Mouse (Mus musculus): ENCODE data around the gene Atf5.

The Atf5 gene

DNA sequence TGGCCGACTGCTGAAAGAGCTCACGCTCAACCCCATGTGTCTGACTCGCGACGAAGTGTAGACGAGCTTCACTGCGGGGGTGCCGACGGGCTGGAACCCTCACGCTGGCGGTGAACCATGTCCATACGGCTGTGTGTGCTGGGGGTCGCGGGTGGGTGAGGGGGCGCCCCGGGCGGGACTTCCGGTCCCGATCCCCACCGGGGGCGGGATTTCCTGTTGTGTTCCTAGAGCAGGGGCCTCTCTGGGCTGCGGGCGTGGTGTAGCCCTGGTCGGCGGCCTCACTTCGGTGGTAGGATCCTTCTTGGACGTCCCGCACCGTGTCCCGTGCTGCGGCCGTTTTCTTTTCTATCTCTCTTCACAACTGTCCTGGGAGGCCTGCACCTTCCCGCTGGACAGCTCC, 33.7 kb upstream of the Atf5 start:
- no peak for DNase-seq (ENCODE audit: low spot score in 2 of 2)

- DNase-seq (ENCODE audit: low spot score in 2 of 2) = peak; percentile 74 to 79
These were observed 33.1 kb upstream of the Atf5 start for GRCm38 (mm10) chr7:44849416-44850111.

GRCm38 (mm10) chr7:44848561-44849415, 32.3 kb upstream of the Atf5 start, which contains the start of the genes Akt1s1 and Tbc1d17:
Gene Akt1s1 (plus strand): TSS chr7:44848991.
Gene Tbc1d17 (minus strand): TSS chr7:44849079.
- peak; percentile 99 for DNase-seq (ENCODE audit: low spot score in 2 of 2)

DNA sequence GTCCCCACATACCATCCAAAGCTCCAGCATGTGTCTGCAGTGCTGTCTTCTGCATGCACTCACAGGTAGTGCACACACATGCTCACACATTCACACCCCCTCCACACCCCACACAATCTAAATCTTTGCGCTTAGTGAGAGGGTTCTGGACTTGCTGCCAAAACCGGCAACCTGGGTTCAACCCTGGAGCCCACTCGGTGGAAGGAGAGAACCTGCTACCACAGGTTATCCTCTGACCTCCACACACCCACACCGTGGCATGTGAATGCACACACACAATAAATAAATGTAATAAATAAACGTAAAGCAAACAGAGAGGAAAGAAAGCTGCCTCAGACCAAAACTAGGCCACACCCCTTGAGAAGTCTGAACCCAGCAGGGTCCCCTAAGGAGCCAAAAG, 31.3 kb upstream of the Atf5 start:
- DNase-seq (ENCODE audit: low spot score in 2 of 2) = no peak

DNA sequence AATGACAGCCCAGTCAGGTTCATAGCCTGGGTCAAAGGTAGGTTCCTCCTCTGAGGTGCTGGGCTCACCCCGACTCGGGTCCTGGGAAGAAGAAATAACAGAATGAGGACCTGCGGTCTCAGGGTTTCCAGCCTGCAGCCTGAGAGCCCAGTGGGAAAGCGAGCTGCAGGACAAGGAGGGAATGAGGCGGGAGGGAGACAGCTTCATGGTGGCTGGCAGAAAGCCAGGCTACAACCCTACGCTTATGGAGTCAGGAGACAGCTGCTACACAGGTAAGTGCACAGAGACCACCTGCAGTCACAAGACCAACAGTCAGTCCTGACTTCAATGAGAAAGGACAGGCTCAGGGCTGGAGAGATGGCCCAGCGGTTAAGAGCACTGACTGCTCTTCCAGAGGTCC, 30.3 kb upstream of the Atf5 start:
- no peak for DNase-seq (ENCODE audit: low spot score in 2 of 2)

DNA sequence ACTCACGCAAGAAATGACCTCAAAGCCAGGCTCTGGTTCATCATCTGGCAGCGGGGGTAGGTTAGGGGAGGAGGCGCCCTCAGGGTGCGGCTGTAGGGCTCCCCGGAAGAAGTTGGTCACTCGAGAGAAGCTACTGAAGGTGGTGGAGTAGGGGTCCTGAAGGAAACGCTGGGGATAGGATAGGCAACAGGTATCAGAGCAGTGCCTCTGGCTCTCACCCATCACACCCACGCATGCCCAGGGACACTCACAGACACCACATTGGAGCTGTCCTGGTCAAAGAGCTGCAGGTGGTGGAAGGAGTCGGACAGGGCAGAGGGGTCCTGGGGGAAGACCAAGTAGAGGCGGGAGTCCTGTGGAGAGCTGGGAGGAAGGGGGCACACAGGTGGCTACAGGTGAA, 28.5 kb upstream of the Atf5 start:
- no peak for DNase-seq (ENCODE audit: low spot score in 2 of 2)

- no peak for DNase-seq (ENCODE audit: low spot score in 2 of 2)
These were observed 25.5 kb upstream of the Atf5 start for GRCm38 (mm10) chr7:44841825-44842463.

DNA sequence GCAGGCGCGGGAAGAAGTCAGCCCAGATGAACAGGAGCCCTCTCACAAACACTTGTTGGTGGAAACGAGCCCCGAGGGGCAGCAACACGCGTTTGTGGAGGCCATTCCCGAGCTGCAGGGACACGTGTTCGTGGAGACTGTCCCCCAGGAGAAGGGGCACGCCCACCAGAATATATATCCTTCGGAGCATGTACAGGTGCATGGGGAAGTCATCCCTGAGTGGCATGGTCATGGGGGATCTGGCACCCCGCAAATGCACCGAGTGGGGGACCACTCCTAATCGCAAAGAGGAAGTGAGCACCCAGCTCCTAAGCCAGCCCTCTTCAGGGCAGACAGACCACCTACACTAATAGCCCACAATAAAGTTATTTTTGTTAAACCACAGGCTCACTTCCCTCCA, 24.0 kb upstream of the Atf5 start:
- DNase-seq (ENCODE audit: low spot score in 2 of 2) = no peak

GRCm38 (mm10) chr7:44839491-44840191, 23.2 kb upstream of the Atf5 start:
- DNase-seq (ENCODE audit: low spot score in 2 of 2) = no peak

DNA sequence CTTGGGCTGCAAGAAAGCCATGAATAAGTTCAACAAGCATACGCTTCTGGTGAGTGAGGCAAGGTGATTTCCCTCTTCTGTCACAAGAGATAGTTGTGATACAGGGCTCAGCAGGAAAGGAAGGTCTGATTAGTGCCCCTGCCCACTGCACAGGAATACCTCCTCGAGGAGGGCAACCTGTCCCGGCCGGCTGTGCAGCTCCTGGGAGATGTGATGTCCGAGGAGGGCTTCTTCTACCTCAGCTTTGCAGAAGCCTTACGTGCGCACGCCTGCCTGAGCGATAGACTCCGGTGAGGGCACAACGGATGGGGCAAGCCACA, 22.7 kb upstream of the Atf5 start:
- DNase-seq (ENCODE audit: low spot score in 2 of 2) = no peak

GRCm38 (mm10) chr7:44838073-44838472, 21.6 kb upstream of the Atf5 start:
- no peak for DNase-seq (ENCODE audit: low spot score in 2 of 2)

GRCm38 (mm10) chr7:44836423-44837053, 20.1 kb upstream of the Atf5 start:
- no peak for DNase-seq (ENCODE audit: low spot score in 2 of 2)

- DNase-seq (ENCODE audit: low spot score in 2 of 2) = no peak
These were observed 19.6 kb upstream of the Atf5 start for GRCm38 (mm10) chr7:44836016-44836404.

DNA sequence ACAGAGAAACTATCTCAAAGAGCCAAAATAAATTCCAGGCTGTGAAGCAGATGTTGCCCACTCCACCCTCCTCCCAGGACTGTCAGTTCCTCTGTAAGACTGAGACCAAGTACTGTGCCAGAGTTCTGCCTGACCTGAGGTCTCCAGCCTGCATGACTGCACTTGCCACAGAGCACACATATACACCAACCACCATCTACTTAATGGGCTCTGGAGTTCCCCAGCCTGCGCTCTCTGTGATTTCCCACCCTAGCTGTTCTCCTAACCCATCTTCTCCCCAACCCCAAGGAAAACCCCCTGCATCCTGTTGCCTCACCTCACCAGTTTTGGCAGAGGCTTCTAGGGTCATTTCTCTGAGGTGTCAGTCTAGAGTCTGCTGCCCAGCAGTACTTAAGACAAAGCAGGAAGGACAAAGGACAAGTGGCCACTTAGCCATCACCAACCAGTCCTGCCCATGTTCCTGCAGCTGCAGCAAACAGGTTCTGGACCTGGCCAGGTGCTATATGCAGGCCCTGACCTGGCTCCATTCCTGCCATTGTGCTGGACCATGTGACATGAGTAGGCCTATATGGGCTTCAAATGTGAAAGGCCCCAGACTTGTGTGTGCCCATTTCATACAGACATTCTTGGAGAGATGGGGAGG, 19.0 kb upstream of the Atf5 start:
- no peak for DNase-seq (ENCODE audit: low spot score in 2 of 2)

- DNase-seq (ENCODE audit: low spot score in 2 of 2) = no peak
These were observed 16.3 kb upstream of the Atf5 start for GRCm38 (mm10) chr7:44832763-44833162.

DNA sequence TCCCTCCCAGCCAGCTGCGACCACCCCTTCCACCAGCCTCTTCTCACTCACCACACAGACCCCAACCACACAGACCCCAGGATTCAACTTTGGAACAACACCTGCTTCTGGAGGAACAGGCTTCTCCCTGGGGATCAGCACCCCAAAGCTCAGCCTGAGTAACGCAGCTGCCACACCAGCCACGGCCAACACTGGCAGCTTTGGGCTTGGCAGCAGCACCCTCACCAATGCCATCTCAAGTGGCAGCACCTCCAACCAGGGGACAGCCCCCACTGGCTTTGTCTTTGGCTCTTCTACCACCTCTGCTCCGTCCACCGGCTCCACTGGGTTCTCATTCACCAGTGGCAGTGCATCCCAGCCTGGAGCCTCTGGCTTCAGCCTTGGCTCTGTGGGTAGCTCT, 12.2 kb upstream of the Atf5 start:
- DNase-seq (ENCODE audit: low spot score in 2 of 2) = no peak

DNA sequence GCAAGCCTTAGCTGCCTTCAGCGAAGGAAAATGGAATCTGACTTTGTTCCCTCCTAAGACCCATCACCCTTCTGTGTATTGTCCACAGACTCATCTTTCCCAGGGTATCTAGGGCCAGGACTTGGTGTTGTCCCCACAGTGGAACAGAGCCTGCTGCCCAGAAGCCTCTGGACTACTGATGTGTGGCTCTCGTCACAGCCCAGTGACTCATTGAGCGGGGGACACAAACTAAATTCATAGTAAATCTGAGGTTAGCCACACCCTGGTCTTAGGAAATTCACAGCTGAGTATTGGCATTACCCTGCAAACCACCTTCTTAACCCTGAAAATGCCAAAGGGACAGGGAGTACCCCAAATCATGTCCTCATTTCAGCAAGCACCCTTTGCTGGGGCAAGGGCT, 10.3 kb upstream of the Atf5 start:
- no peak for DNase-seq (ENCODE audit: low spot score in 2 of 2)

- peak; percentile 64 to 76 for DNase-seq (ENCODE audit: low spot score in 2 of 2)
These were observed 8.4 kb upstream of the Atf5 start for GRCm38 (mm10) chr7:44824872-44825271.

DNA sequence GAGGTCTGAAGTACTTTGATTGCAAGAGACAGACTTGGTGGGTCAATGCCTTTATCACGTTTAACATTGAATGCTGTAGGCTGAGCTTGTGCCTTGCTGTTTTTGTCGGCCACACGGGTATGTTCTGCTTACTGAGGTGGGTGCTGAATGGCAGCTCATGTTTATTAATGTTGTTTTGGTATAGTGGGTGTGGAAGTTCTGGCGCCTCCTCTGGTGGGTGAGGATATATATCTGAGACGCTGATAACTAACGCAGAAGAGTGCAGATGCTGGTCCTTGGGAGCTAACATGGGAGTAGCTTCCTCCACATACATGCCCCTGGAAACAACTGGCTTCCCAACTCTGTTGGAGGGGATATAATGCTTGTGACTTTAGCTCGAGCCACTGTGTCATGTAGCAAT, 7.0 kb upstream of the Atf5 start:
- DNase-seq (ENCODE audit: low spot score in 2 of 2) = no peak

DNA sequence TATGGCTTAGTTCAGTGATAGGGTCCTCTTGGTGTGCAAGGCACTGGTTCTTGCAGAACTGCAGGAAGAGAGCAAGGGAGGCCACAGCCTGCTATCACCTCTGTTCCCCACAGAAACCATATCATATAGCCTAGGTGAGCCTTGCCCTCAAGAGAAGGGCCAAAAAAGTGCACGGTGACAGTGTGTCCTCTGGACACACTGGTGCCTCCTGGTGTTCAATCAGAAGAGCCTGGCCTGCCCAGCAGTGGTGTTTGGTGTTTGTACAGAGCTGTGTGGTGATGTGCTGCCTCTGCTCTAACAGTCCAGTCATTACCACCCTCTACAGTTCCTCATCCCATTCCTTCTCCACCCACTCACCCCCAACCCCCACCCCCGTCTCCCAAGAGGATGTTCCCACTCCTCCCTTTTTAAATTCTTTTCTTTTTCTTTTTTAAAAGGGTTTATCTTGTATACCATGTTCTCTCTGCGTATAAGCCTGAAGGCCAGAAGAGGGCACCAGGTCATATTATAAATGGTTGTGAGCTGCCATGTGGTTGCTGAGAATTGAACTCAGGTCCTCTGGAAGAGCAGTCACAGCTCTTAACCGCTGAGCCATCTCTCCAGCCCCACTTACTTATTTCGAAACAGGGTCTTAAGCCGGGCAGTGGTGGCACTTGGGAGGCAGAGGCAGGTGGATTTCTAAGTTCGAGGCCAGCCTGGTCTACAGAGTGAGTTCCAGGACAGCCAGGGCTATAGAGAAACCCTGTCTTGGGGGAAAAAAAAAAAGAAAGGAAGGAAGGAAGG, 5.4 kb upstream of the Atf5 start:
- DNase-seq (ENCODE audit: low spot score in 2 of 2) = peak; percentile 0 to 1

Measured in frontal cortex, postnatal 25 days (tissue).